Mouse (Mus musculus): ENCODE data around the gene Cbl.

DNA sequence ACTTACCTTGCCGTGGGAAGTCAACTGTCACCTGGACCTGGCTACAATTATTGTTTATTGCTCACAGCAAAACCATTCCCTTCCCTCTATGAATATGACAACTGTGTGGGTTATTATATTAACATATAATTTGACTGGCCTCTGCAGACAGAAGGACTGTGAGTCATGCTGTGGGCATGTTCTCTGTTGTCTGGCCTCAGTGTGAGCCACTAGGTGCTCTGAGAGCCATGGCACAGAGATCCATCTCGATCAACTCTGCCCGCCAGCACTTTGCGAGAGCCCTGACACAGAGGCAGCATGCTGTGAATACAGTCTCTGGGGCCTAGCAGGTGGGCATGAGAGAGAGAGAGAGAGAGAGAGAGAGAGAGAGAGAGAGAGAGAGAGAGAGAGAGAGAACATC lies 36.1 kb upstream of the Cbl start:
- TF ChIP-seq CTCF (IDR thresholded peaks at IDR 0.05; ENCODE audit: extremely low read depth, insufficient read depth, low read length) (no peak), POLR2A (IDR thresholded peaks at IDR 0.05; ENCODE audit: extremely low read depth, insufficient read depth, low read length) (no peak)

Measured in cortical plate, adult 2 months (tissue).